Mouse (Mus musculus): ENCODE measurements at regions not wholly inside any gene's neighbourhood (a gene's known extent, or its start where the extent isn't known, plus 50 kb on each side); places are given as distances from the start of the nearest gene placed in this dataset.

GRCm38 (mm10) chr12:25891391-25892167 is 523.5 kb downstream of the Rnf144a start:
- no peak overlapping the region for H3K4me2 ChIP-seq
- H3K27me3 ChIP-seq: no peaks in the 10 kb centered on the region
- H3K4me1 ChIP-seq (replicated peaks): no peaks in the 10 kb centered on the region
- H3K27ac ChIP-seq: no peak overlapping the region
- H3K9ac ChIP-seq: no peak overlapping the region
- no peak for ATAC-seq (replicated peaks; ENCODE audit: insufficient number of reproducible peaks, insufficient read depth, low FRiP score, low read depth)
- 73% methylated on average over 4 of the region's 4 CpGs for WGBS
- H3K9me3 ChIP-seq (replicated peaks): no peaks in the 10 kb centered on the region
- H3K4me3 ChIP-seq: no peak overlapping the region
- no peaks in the 10 kb centered on the region for H3K36me3 ChIP-seq

- no peaks in the 10 kb centered on the region for H3K27me3 ChIP-seq
- H3K4me2 ChIP-seq: no peak overlapping the region
- no peaks in the 10 kb centered on the region for H3K9me3 ChIP-seq (replicated peaks)
- no peak overlapping the region for H3K9ac ChIP-seq
- no peaks in the 10 kb centered on the region for H3K36me3 ChIP-seq
- 76% methylated on average over 1 of the region's 1 CpGs for WGBS
- ATAC-seq (replicated peaks; ENCODE audit: insufficient number of reproducible peaks, insufficient read depth, low FRiP score, low read depth): no peak
- H3K27ac ChIP-seq: no peak overlapping the region
- H3K4me3 ChIP-seq: no peak overlapping the region
- H3K4me1 ChIP-seq (replicated peaks): no peaks in the 10 kb centered on the region
Observed at GRCm38 (mm10) chr12:25890722-25891121, 524.3 kb downstream of the Rnf144a start.

- Histone ChIP-seq H3K36me3 (no peaks in the 10 kb centered on the region), H3K4me2 (no peak overlapping the region), H3K27me3 (no peaks in the 10 kb centered on the region), H3K27ac (no peak overlapping the region), H3K4me3 (no peak overlapping the region), H3K4me1 (replicated peaks) (no peaks in the 10 kb centered on the region), H3K9me3 (replicated peaks) (no peaks in the 10 kb centered on the region), H3K9ac (no peak overlapping the region)
- ATAC-seq (replicated peaks; ENCODE audit: insufficient number of reproducible peaks, insufficient read depth, low FRiP score, low read depth): no peak
- 59% methylated on average over 5 of the region's 5 CpGs for WGBS
Observed at GRCm38 (mm10) chr12:25883771-25884171, 531.3 kb downstream of the Rnf144a start.

- H3K27me3 ChIP-seq: no peaks in the 10 kb centered on the region
- 71% methylated on average over 4 of the region's 4 CpGs for WGBS
- H3K4me2 ChIP-seq: no peak overlapping the region
- H3K4me1 ChIP-seq (replicated peaks): no peaks in the 10 kb centered on the region
- H3K9me3 ChIP-seq (replicated peaks): no peaks in the 10 kb centered on the region
- H3K36me3 ChIP-seq: no peaks in the 10 kb centered on the region
- H3K4me3 ChIP-seq: no peak overlapping the region
- no peak for ATAC-seq (replicated peaks; ENCODE audit: insufficient number of reproducible peaks, insufficient read depth, low FRiP score, low read depth)
- no peak overlapping the region for H3K27ac ChIP-seq
- no peak overlapping the region for H3K9ac ChIP-seq
Observed at GRCm38 (mm10) chr12:25871816-25872215, 543.2 kb downstream of the Rnf144a start.

GRCm38 (mm10) chr12:25871001-25871461 is 544.0 kb downstream of the Rnf144a start:
- ATAC-seq (replicated peaks; ENCODE audit: insufficient number of reproducible peaks, insufficient read depth, low FRiP score, low read depth): no peak
- WGBS: 65% methylated on average over 11 of the region's 11 CpGs
- Histone ChIP-seq H3K4me1 (replicated peaks) (no peaks in the 10 kb centered on the region), H3K27me3 (no peaks in the 10 kb centered on the region), H3K27ac (no peak overlapping the region), H3K9me3 (replicated peaks) (no peaks in the 10 kb centered on the region), H3K9ac (no peak overlapping the region), H3K4me2 (no peak overlapping the region), H3K36me3 (no peaks in the 10 kb centered on the region), H3K4me3 (no peak overlapping the region)

- Histone ChIP-seq H3K36me3 (no peaks in the 10 kb centered on the region), H3K27ac (no peak overlapping the region), H3K4me1 (replicated peaks) (no peaks in the 10 kb centered on the region), H3K4me3 (no peak overlapping the region), H3K9me3 (replicated peaks) (no peaks in the 10 kb centered on the region), H3K27me3 (no peaks in the 10 kb centered on the region), H3K9ac (no peak overlapping the region), H3K4me2 (no peak overlapping the region)
- no peak for ATAC-seq (replicated peaks; ENCODE audit: insufficient number of reproducible peaks, insufficient read depth, low FRiP score, low read depth)
Observed at GRCm38 (mm10) chr12:25869846-25870245, 545.2 kb downstream of the Rnf144a start.

- WGBS: 86% methylated on average over 3 of the region's 3 CpGs
- ATAC-seq (replicated peaks; ENCODE audit: insufficient number of reproducible peaks, insufficient read depth, low FRiP score, low read depth): no peak
Observed at GRCm38 (mm10) chr12:25865063-25865462, 550.0 kb downstream of the Rnf144a start.

GRCm38 (mm10) chr12:25864113-25864852 is 550.8 kb downstream of the Rnf144a start:
- Histone ChIP-seq H3K27me3 (no peaks in the 10 kb centered on the region), H3K4me3 (no peak overlapping the region), H3K9ac (no peak overlapping the region), H3K4me1 (replicated peaks) (no peaks in the 10 kb centered on the region), H3K4me2 (no peak overlapping the region), H3K9me3 (replicated peaks) (no peaks in the 10 kb centered on the region), H3K27ac (no peak overlapping the region), H3K36me3 (no peaks in the 10 kb centered on the region)
- no peak for ATAC-seq (replicated peaks; ENCODE audit: insufficient number of reproducible peaks, insufficient read depth, low FRiP score, low read depth)
- 62% methylated on average over 7 of the region's 7 CpGs for WGBS

More at GRCm38 (mm10) chr12:25865063-25865462, 550.0 kb downstream of the Rnf144a start:
- no peaks in the 10 kb centered on the region for H3K36me3 ChIP-seq
- no peak overlapping the region for H3K9ac ChIP-seq
- H3K27me3 ChIP-seq: no peaks in the 10 kb centered on the region
- H3K4me3 ChIP-seq: no peak overlapping the region
- no peaks in the 10 kb centered on the region for H3K4me1 ChIP-seq (replicated peaks)
- H3K9me3 ChIP-seq (replicated peaks): no peaks in the 10 kb centered on the region
- H3K4me2 ChIP-seq: no peak overlapping the region
- H3K27ac ChIP-seq: no peak overlapping the region

- WGBS: 79% methylated on average over 3 of the region's 3 CpGs
- no peak overlapping the region for H3K4me2 ChIP-seq
Observed at GRCm38 (mm10) chr12:25861100-25861499, 554.0 kb downstream of the Rnf144a start.

GRCm38 (mm10) chr12:25858397-25858796 is 556.7 kb downstream of the Rnf144a start:
- Histone ChIP-seq H3K9me3 (replicated peaks) (no peaks in the 10 kb centered on the region), H3K27ac (no peak overlapping the region), H3K36me3 (no peaks in the 10 kb centered on the region), H3K4me1 (replicated peaks) (no peaks in the 10 kb centered on the region), H3K4me2 (no peak overlapping the region), H3K4me3 (no peak overlapping the region), H3K27me3 (no peaks in the 10 kb centered on the region), H3K9ac (no peak overlapping the region)
- ATAC-seq (replicated peaks; ENCODE audit: insufficient number of reproducible peaks, insufficient read depth, low FRiP score, low read depth): no peak
- 78% methylated on average over 6 of the region's 6 CpGs for WGBS

More at GRCm38 (mm10) chr12:25861100-25861499, 554.0 kb downstream of the Rnf144a start:
- Histone ChIP-seq H3K27me3 (no peaks in the 10 kb centered on the region), H3K36me3 (no peaks in the 10 kb centered on the region), H3K4me1 (replicated peaks) (no peaks in the 10 kb centered on the region), H3K9me3 (replicated peaks) (no peaks in the 10 kb centered on the region), H3K27ac (no peak overlapping the region), H3K9ac (no peak overlapping the region), H3K4me3 (no peak overlapping the region)
- ATAC-seq (replicated peaks; ENCODE audit: insufficient number of reproducible peaks, insufficient read depth, low FRiP score, low read depth): no peak

- ATAC-seq (replicated peaks; ENCODE audit: insufficient number of reproducible peaks, insufficient read depth, low FRiP score, low read depth): no peak
- Histone ChIP-seq H3K27ac (no peak overlapping the region), H3K4me3 (no peak overlapping the region), H3K27me3 (no peaks in the 10 kb centered on the region), H3K9me3 (replicated peaks) (no peaks in the 10 kb centered on the region), H3K4me2 (no peak overlapping the region), H3K4me1 (replicated peaks) (0 out of 2 replicates have a peak, but pooled peaks cover 4% of the 10 kb centered on the region), H3K36me3 (no peaks in the 10 kb centered on the region), H3K9ac (no peak overlapping the region)
- 60% methylated on average over 7 of the region's 7 CpGs for WGBS
Observed at GRCm38 (mm10) chr12:25830057-25830456, 585.0 kb downstream of the Rnf144a start.
